Mouse (Mus musculus) heart, embryonic 11.5 days (tissue): ENCODE measurements around the gene Cybrd1. TPM values are rescaled to one million over a fixed set of nuclear protein-coding genes. Genes with fewer than 3 reads are reported as not detected.
A peak's percentile ranks its signal among the peaks of the same experiment; 100 is the strongest.

Experiments used
- ATAC-seq: fragments of 200-750 bp; cut with Nextera tagmentation; replicated peaks from 2 replicates; pipeline ENCODE4 v1.8.0; 2017; ENCODE audit warnings: moderate library complexity; ENCODE audit not compliant: insufficient number of reproducible peaks, low FRiP score, low TSS enrichment
- H3K27ac ChIP-seq: fragments of 300-500 bp; sonication (generic); 2 replicates; pipeline ENCODE4 v1.5.1; 2014; ENCODE audit warnings: mild to moderate bottlenecking, low read depth, low read length
- H3K27me3 ChIP-seq: fragments of 300-500 bp; sonication (generic); 2 replicates; pipeline ENCODE4 v1.6.1; 2014; ENCODE audit warnings: mild to moderate bottlenecking, low read length, mixed read lengths; ENCODE audit not compliant: control insufficient read depth, insufficient read depth
- H3K36me3 ChIP-seq: fragments of 300-500 bp; sonication (generic); 2 replicates; pipeline ENCODE4 v1.6.1; 2014; ENCODE audit warnings: mild to moderate bottlenecking, low read length, moderate library complexity, mixed read lengths; ENCODE audit not compliant: control insufficient read depth, insufficient read depth
- H3K4me1 ChIP-seq: fragments of 300-500 bp; sonication (generic); 2 replicates; pipeline ENCODE4 v1.6.1; 2014; ENCODE audit warnings: low read length; ENCODE audit not compliant: control insufficient read depth, insufficient read depth
- H3K4me2 ChIP-seq: fragments of 300-500 bp; sonication (generic); 2 replicates; pipeline ENCODE4 v1.6.1; 2014; ENCODE audit warnings: mild to moderate bottlenecking, moderate library complexity
- H3K4me3 ChIP-seq: fragments of 300-500 bp; sonication (generic); 2 replicates; pipeline ENCODE4 v1.5.1; 2014; ENCODE audit warnings: low read depth, low read length
- H3K9ac ChIP-seq: fragments of 300-500 bp; sonication (generic); 2 replicates; pipeline ENCODE4 v1.6.1; 2014; ENCODE audit warnings: mild to moderate bottlenecking, low read depth, low read length, moderate library complexity
- H3K9me3 ChIP-seq: fragments of 300-500 bp; sonication (generic); replicated peaks from 2 replicates; pipeline ENCODE4 v1.6.1; 2016; ENCODE audit warnings: low read length; ENCODE audit not compliant: control insufficient read depth
- WGBS: fragments of 180-500 bp; shearing (Covaris S2); extraction: QIAGEN DNeasy Blood & Tissue Kit; methylation state at CpG from one replicate; pipeline ENCODE4 v1.1.7; 2014; ENCODE audit not compliant: insufficient replicate concordance; 5-methylcytosine and 5-hydroxymethylcytosine counted together
- polyA plus RNA-seq: library from polyadenylated mRNA; unstranded; fragments of >200 nt; fragmentation: Nextera tagmentation; extraction: Ambion mirVana; gene quantifications from 2 replicates; pipeline ENCODE4 v1.2.1, GENCODE M21; 2014

The Cybrd1 gene
- 0.74 and 1.2 TPM in 2 replicates for polyA plus RNA-seq

DNA sequence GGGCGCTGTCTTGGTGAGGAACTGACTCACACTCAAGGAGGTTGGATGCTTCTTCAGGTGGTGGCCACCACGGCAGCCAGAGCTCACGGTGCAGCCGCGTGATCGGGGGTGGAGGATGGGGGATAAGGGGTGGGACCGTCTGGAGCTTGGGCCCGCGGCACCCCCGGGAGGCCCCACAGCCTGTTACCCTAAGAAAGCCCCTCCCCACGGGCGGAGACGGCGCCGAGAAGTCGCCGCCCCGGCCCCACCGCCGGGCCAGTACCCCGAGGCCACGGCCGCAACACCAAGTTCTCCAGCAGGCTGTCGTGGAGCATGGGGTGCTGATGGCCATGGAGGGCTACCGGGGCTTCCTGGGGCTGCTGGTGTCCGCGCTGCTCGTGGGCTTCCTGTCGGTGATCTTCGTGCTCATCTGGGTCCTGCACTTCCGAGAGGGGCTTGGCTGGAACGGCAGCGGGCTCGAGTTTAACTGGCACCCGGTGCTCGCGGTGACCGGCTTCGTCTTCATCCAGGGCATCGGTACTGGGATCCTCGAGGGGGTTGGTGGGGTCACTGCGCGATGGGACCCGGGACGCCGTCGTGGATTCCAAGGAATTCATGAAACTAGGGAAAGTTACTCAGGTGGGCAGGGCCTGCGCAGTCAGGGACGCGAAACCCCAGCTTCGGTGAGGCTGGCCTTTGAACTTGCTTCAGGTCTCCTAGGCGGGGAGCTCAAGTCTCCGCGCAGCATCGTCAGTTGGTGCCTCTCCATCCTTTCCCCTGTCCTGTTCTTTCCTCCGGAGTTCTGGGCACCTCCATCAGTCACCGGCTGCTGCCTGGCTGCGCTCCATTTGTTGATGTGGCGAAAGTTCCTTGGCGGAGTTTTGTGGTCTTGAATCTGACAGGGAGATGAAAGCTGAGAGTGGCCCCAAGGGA is at the start of gene Cybrd1:
TSS of gene Cybrd1 (plus strand) at position 127 of the 912 bp plus-strand sequence.
- Histone ChIP-seq H3K27ac (no peak within 1 kb of the TSS), H3K4me1 (peaks cover 7% of the 10 kb centered on the region; the same call in 1 of the 2 replicates), H3K27me3 (peaks cover 10% of the 10 kb centered on the region), H3K9ac (peak within 1 kb of the TSS; percentile 58), H3K4me2 (peak within 1 kb of the TSS; percentile 87), H3K36me3 (no peaks in the 10 kb centered on the region), H3K4me3 (peak within 1 kb of the TSS; percentile 49), H3K9me3 (no peaks in the 10 kb centered on the region)
- 1% methylated on average over 52 of the region's 60 CpGs for WGBS
- ATAC-seq, result peak; percentile 52

DNA sequence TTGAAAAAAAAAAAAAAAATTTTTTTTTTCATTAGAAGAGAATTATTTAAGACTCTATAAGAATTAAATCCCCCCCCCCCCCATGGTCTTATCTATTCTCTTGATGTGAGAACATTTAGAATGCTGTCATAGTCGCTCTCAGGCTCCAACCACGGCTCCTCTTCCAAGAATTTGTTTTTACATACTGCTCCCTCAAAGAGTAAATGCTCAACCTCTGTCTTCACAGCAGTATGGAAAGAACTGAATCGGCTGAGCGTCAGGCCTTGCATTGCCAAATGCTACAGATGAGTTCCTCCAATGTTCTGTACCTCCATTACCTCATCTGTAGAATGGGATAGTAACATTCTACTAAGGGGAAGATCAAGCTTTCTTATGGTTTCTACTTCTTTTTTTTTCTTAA is 46.1 kb upstream of the Cybrd1 start:
- no peak overlapping the region for H3K27ac ChIP-seq
- H3K27me3 ChIP-seq, result no peaks in the 10 kb centered on the region
- no peaks in the 10 kb centered on the region; the same call in 1 of the 2 replicates for H3K36me3 ChIP-seq
- no peak for ATAC-seq
- no peaks in the 10 kb centered on the region for H3K9me3 ChIP-seq
- H3K4me1 ChIP-seq, result no peaks in the 10 kb centered on the region
- whole genome bisulfite sequencing, result 94% methylated on average over 4 of the region's 4 CpGs
- H3K4me3 ChIP-seq, result no peak overlapping the region
- no peak overlapping the region for H3K9ac ChIP-seq
- no peak overlapping the region for H3K4me2 ChIP-seq

DNA sequence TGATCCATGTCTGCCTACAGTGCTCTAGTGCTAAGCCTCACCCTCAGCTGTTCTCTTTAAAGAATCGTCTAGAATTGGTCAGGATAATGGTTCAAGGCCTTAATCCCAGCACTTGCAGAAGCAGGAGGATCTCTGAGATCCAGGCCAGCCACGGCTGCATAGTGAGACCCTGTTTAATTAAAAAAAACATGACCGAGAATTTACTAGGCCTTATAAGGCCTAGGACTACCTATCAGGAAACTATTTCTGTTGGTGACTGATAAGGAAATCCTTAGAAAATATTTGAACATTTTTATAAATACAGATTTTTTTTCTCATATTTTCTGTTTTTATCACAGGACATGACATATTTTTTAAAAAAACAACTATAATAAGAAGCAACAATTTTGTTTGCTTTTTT is 44.4 kb upstream of the Cybrd1 start:
- no peak overlapping the region for H3K4me2 ChIP-seq
- H3K27ac ChIP-seq, result no peak overlapping the region
- 75% methylated on average over 3 of the region's 3 CpGs for WGBS
- ATAC-seq, result no peak
- no peaks in the 10 kb centered on the region for H3K27me3 ChIP-seq
- no peak overlapping the region for H3K4me3 ChIP-seq
- no peak overlapping the region for H3K9ac ChIP-seq
- no peaks in the 10 kb centered on the region; the same call in 1 of the 2 replicates for H3K36me3 ChIP-seq
- H3K4me1 ChIP-seq, result no peaks in the 10 kb centered on the region
- no peaks in the 10 kb centered on the region for H3K9me3 ChIP-seq

DNA sequence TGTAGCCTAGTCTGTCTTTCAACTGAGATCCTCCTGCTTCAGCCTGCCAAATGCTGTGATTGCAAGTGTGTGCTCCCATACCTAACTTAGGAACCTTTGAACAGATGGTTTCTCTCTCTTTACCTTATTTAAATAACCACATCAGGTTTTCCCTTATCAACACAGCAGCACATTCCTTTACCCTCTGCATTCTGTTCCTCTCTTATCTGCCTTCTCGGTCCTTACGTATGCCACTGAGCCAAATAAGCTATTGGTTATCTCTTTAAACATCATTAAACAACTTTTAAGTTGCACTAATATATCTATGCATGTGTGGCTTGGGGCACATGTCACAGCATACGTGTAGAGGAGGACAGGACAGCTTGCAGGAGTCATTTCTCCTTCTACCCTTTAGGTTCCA is 43.9 kb upstream of the Cybrd1 start:
- Histone ChIP-seq H3K27ac (no peak overlapping the region), H3K4me1 (no peaks in the 10 kb centered on the region), H3K36me3 (no peaks in the 10 kb centered on the region; the same call in 1 of the 2 replicates), H3K27me3 (no peaks in the 10 kb centered on the region), H3K4me2 (no peak overlapping the region), H3K4me3 (no peak overlapping the region), H3K9ac (no peak overlapping the region), H3K9me3 (no peaks in the 10 kb centered on the region)
- ATAC-seq, result no peak
- 48% methylated on average over 3 of the region's 3 CpGs for WGBS

DNA sequence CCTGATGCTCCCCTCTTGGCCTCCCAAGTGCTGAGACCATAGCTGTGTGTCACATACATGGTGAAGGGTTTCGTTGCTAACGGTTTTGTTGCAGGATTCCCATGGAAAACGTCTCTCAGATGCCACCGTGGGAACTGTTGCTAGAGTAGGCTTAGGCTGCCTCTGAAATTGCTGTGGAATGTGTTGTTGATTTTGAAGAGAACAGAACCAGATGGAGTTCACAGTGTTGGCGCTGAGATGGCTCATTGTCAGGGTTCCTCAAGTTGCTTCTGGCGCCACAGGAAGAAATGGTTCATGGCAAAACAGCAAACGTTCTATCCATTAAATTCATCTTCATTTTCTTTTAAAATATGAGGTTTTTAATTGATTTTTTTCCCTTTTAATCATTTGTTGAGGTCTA is 35.3 kb upstream of the Cybrd1 start:
- Histone ChIP-seq H3K27me3 (no peaks in the 10 kb centered on the region), H3K36me3 (0 out of 2 replicates have a peak, but pooled peaks cover 5% of the 10 kb centered on the region), H3K9me3 (no peaks in the 10 kb centered on the region), H3K4me3 (no peak overlapping the region), H3K4me2 (no peak overlapping the region), H3K9ac (no peak overlapping the region), H3K4me1 (no peaks in the 10 kb centered on the region), H3K27ac (no peak overlapping the region)
- WGBS, result 87% methylated on average over 7 of the region's 7 CpGs
- no peak for ATAC-seq

DNA sequence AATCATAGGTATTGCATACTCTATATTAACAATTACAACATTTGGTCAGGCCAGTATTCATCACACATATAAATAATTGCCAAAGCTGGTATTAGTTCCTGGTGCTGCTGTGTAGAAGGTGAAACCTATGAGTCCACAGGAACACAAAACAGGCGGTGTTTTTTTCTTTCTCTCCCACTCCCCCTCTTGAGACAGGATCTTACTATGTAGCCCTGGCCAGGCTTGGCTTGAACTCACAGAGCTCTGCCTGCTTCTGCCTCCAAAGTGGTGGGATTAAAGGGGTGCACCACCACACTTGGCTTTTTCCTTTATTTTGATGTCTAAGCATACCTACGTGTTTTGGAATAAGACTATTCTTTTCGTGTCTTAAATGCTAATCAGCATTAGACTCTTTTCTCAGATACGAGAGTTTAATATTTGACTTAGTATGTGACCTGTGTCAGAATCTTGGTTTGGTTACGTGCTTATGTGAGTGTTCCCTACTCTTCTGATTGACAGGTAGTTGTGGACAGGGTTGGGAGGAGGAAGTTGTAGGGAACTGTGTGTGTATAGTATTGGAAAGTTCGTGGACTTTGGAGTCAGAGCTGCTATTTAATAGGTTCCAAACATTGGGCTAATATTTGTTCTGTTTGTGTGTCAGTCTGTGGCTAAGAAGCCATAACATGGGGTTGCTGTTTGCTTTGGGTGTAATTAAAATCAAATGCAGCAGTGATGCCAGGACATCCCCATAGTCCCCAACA is 34.1 kb upstream of the Cybrd1 start:
- no peak overlapping the region for H3K9ac ChIP-seq
- no peak for ATAC-seq
- H3K36me3 ChIP-seq, result 0 out of 2 replicates have a peak, but pooled peaks cover 5% of the 10 kb centered on the region
- H3K9me3 ChIP-seq, result no peaks in the 10 kb centered on the region
- no peaks in the 10 kb centered on the region for H3K27me3 ChIP-seq
- no peak overlapping the region for H3K27ac ChIP-seq
- H3K4me3 ChIP-seq, result no peak overlapping the region
- no peak overlapping the region for H3K4me2 ChIP-seq
- H3K4me1 ChIP-seq, result no peaks in the 10 kb centered on the region
- 86% methylated on average over 6 of the region's 6 CpGs for WGBS

DNA sequence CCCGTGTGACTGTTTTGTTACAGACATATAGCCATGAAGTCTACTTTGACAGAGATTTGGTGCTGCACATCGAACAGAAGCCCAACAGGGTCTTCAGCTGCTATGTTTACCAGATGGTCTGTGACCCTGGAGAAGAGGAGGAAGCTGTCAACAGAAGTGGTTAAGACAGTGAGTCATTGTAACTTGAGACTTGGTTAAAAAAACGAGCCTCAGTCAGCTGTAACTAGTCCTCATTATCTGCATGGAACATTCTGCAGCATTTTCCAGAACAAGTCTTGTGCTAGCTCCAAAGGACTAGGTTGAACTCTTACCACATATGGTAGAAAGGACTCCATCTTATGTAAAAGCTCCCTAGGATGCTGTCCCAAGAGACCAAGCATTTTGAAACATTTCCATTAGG is 28.0 kb upstream of the Cybrd1 start:
- no peak overlapping the region for H3K9ac ChIP-seq
- H3K36me3 ChIP-seq, result peaks cover 4% of the 10 kb centered on the region; the same call in 1 of the 2 replicates
- no peaks in the 10 kb centered on the region for H3K9me3 ChIP-seq
- ATAC-seq, result no peak
- no peaks in the 10 kb centered on the region for H3K4me1 ChIP-seq
- no peak overlapping the region for H3K27ac ChIP-seq
- no peak overlapping the region for H3K4me3 ChIP-seq
- 58% methylated on average over 3 of the region's 3 CpGs for WGBS
- no peaks in the 10 kb centered on the region for H3K27me3 ChIP-seq
- H3K4me2 ChIP-seq, result no peak overlapping the region

DNA sequence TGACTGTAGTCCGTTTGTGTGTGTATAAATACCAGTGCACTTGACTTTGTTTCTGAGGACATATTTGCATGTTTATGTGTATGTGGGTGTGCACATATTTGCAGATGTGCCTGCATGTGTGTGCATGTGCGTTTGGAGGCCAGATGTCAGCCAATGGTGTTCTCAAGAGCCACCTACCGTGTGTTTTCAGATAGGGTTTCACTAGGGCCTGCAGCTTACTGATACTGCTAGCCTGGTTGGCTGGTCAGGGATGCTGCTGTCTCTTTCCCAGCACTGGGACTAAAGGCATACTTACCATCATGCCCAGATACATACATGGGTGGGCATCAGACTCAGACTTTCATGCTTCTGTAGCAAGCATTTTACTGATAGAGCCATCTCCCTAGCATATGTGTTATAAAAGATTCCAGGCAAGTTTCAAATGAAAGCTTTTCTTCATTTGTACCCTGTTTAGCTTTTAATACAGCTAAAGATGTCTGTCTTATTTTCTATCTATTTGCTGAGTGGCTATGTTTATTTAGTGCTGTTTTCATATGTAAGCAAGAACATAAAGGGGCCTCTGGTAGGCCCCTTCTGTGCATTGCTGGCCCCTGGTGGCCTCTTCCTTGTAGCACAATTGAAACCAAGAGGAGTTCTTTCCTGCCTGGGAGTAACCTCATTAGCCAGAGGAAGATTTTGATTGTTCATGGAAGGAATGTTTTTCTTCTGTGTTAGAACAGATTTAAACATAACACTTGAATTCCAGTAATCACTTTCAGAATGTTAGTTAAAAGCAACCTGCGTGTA is 26.9 kb upstream of the Cybrd1 start:
- no peak overlapping the region for H3K9ac ChIP-seq
- no peaks in the 10 kb centered on the region for H3K27me3 ChIP-seq
- H3K9me3 ChIP-seq, result no peaks in the 10 kb centered on the region
- no peak overlapping the region for H3K4me2 ChIP-seq
- no peak overlapping the region for H3K4me3 ChIP-seq
- H3K36me3 ChIP-seq, result peaks cover 4% of the 10 kb centered on the region; the same call in 1 of the 2 replicates
- no peaks in the 10 kb centered on the region for H3K4me1 ChIP-seq
- no peak for ATAC-seq
- 79% methylated on average over 4 of the region's 4 CpGs for WGBS
- H3K27ac ChIP-seq, result no peak overlapping the region
